Mouse (Mus musculus) lung, adult 2 months (tissue): ENCODE results near the gene Hebp2.

ENCODE experiments used
- CTCF ChIP-seq: fragments of 200-500 bp; IDR thresholded peaks from 2 replicates; pipeline ENCODE4 v1.5.1; 2011; ENCODE audit warnings: mild to moderate bottlenecking, low read length, control low read depth; ENCODE audit not compliant: insufficient read depth
- POLR2A ChIP-seq: fragments of 200-500 bp; IDR thresholded peaks from 2 replicates; pipeline ENCODE4 v1.6.1; 2011; ENCODE audit warnings: low read depth, mild to moderate bottlenecking, control low read depth, low read length, borderline replicate concordance; ENCODE audit errors: extremely low read depth

- TF ChIP-seq CTCF: no peak
- no peak for TF ChIP-seq POLR2A
Observed at GRCm38 (mm10) chr10:18493010-18493894, 52.6 kb downstream of the Hebp2 start.
